Mouse (Mus musculus) heart, adult 2 months (tissue): ENCODE results near the gene Rd3.

Source experiments
- CTCF ChIP-seq: fragments of 200-600 bp; IDR thresholded peaks from 2 replicates; pipeline ENCODE4 v1.8.1; 2022; ENCODE audit warnings: antibody characterized with exemption, mild to moderate bottlenecking, moderate library complexity
- EP300 ChIP-seq: fragments of 200-500 bp; IDR thresholded peaks from 2 replicates; pipeline ENCODE4 v1.6.1; 2011; ENCODE audit warnings: low read depth, low read length, control low read depth; ENCODE audit not compliant: insufficient read depth
- POLR2A ChIP-seq: fragments of 200-500 bp; IDR thresholded peaks from 2 replicates; pipeline ENCODE4 v1.6.1; 2011; ENCODE audit warnings: mild to moderate bottlenecking, low read depth, low read length, control low read depth; ENCODE audit not compliant: insufficient read depth

DNA sequence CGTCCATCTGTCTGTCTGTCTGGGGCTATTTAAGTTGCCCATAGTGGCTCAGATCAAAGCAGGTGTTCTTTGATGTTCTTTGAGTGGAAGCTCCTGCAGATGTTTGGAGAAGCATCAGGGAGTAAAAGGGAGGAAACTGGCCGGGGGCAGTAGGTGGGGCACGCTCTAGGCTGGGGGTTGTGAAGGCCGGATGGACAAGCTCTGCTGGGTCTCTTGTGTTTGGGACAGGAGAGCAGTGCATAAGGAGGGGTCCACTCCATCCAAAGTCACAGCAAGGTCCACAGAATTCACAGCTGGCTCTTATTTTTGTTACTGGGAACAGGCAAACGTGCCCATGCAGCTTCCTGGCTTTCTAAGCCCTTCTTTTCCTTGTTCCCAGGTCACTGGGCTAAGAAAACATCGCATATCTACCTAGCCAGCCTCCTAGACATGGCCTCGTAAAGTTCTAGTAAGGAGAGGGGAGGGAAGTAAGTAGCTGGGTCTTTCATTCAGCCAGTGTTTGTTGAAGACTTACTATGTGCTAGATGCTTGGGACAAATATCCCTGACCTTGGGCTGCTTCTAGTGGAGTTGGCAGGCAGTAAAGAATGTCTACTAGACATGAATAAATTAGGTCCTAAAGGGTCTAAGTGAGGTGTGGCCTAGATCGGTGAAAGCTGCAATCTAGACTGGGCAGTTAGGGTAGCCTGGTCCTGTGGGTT is 44.7 kb upstream of the Rd3 start:
- TF ChIP-seq POLR2A (no peak), EP300 (no peak), CTCF (no peak)
